Mouse (Mus musculus) embryonic facial prominence, embryonic 11.5 days (tissue): ENCODE measurements around the gene Mtor. TPM values are rescaled to one million over a fixed set of nuclear protein-coding genes. Genes with fewer than 3 reads are reported as not detected.

Source experiments
- ATAC-seq: fragments of 200-750 bp; cut with Nextera tagmentation; replicated peaks from 2 replicates; pipeline ENCODE4 v1.8.0; 2017; ENCODE audit warnings: low read depth; ENCODE audit not compliant: insufficient number of reproducible peaks, low FRiP score, low TSS enrichment
- DNase-seq: peaks from one replicate; pipeline ENCODE4 v3.0.0-alpha.2; 2015; ENCODE audit warnings: low spot score
- H3K27ac ChIP-seq: fragments of 300-500 bp; sonication (generic); replicated peaks from 2 replicates; pipeline ENCODE4 v1.5.1; 2014; ENCODE audit warnings: mild to moderate bottlenecking, low read depth, low read length, control low read depth
- H3K27me3 ChIP-seq: fragments of 300-500 bp; sonication (generic); 2 replicates; pipeline ENCODE4 v1.6.1; 2014; ENCODE audit warnings: mild to moderate bottlenecking, low read length, moderate library complexity, mixed read lengths; ENCODE audit not compliant: control insufficient read depth, insufficient read depth
- H3K36me3 ChIP-seq: fragments of 300-500 bp; sonication (generic); replicated peaks from 2 replicates; pipeline ENCODE4 v1.6.1; 2014; ENCODE audit warnings: low read depth, mild to moderate bottlenecking, low read length, moderate library complexity, mixed read lengths; ENCODE audit not compliant: control insufficient read depth, insufficient read depth
- H3K4me1 ChIP-seq: fragments of 300-500 bp; sonication (generic); 2 replicates; pipeline ENCODE4 v1.6.1; 2014; ENCODE audit warnings: low read length, mixed read lengths; ENCODE audit not compliant: control insufficient read depth, insufficient read depth
- H3K4me2 ChIP-seq: fragments of 300-500 bp; sonication (generic); 2 replicates; pipeline ENCODE4 v1.6.1; 2014; ENCODE audit warnings: low read depth, mild to moderate bottlenecking, control low read depth, low read length, moderate library complexity
- H3K4me3 ChIP-seq: fragments of 300-500 bp; sonication (generic); 2 replicates; pipeline ENCODE4 v1.5.1; 2014; ENCODE audit warnings: low read depth, low read length, control low read depth
- H3K9ac ChIP-seq: fragments of 300-500 bp; sonication (generic); replicated peaks from 2 replicates; pipeline ENCODE4 v1.6.1; 2014; ENCODE audit warnings: mild to moderate bottlenecking, control low read depth, low read length
- H3K9me3 ChIP-seq: fragments of 300-500 bp; sonication (generic); replicated peaks from 2 replicates; pipeline ENCODE4 v1.6.1; 2016; ENCODE audit warnings: mild to moderate bottlenecking, low read length, inconsistent platforms, mixed read lengths; ENCODE audit not compliant: control insufficient read depth
- WGBS: fragments of 180-500 bp; shearing (Covaris S2); extraction: QIAGEN DNeasy Blood & Tissue Kit; methylation state at CpG from one replicate; pipeline ENCODE4 v1.1.7; 2014; 5-methylcytosine and 5-hydroxymethylcytosine counted together
- polyA plus RNA-seq: library from polyadenylated mRNA; unstranded; fragments of >200 nt; fragmentation: Nextera tagmentation; extraction: Ambion mirVana; gene quantifications from 2 replicates; pipeline ENCODE4 v1.2.1, GENCODE M21; 2014

Gene Mtor
- polyA plus RNA-seq, 1 experiment from 2014 or later, result 22.5 TPM

- WGBS, result 89% methylated on average over 12 of the region's 12 CpGs
- no peak overlapping the region for H3K4me2 ChIP-seq
- ATAC-seq (no peak), DNase-seq (no peak)
- H3K27ac ChIP-seq, result no peak overlapping the region
- no peaks in the 10 kb centered on the region for H3K9me3 ChIP-seq
- no peak overlapping the region for H3K4me3 ChIP-seq
- H3K9ac ChIP-seq, result no peak overlapping the region
- H3K36me3 ChIP-seq, result peaks cover 10% of the 10 kb centered on the region
- no peaks in the 10 kb centered on the region for H3K4me1 ChIP-seq
- H3K27me3 ChIP-seq, result no peaks in the 10 kb centered on the region
Observed at GRCm38 (mm10) chr4:148533613-148534328, 85.4 kb downstream of the Mtor start.

GRCm38 (mm10) chr4:148535876-148536275, 87.5 kb downstream of the Mtor start:
- WGBS, result 90% methylated on average over 3 of the region's 3 CpGs
- Histone ChIP-seq H3K4me1 (no peaks in the 10 kb centered on the region), H3K36me3 (peaks cover 12% of the 10 kb centered on the region), H3K9me3 (no peaks in the 10 kb centered on the region), H3K27me3 (no peaks in the 10 kb centered on the region), H3K9ac (no peak overlapping the region), H3K27ac (no peak overlapping the region), H3K4me3 (no peak overlapping the region), H3K4me2 (no peak overlapping the region)
- ATAC-seq, result no peak
- DNase-seq, result no peak

GRCm38 (mm10) chr4:148549106-148549505, 100.7 kb downstream of the Mtor start:
- Histone ChIP-seq H3K9ac (no peak overlapping the region), H3K4me1 (no peaks in the 10 kb centered on the region), H3K36me3 (peaks cover 20% of the 10 kb centered on the region), H3K4me2 (no peak overlapping the region), H3K27me3 (no peaks in the 10 kb centered on the region), H3K27ac (no peak overlapping the region), H3K4me3 (no peak overlapping the region), H3K9me3 (no peaks in the 10 kb centered on the region)
- 86% methylated on average over 4 of the region's 4 CpGs for whole genome bisulfite sequencing
- ATAC-seq (no peak), DNase-seq (no peak)

- peak overlapping the region; percentile 90 for H3K4me3 ChIP-seq
- H3K36me3 ChIP-seq, result peaks cover 9% of the 10 kb centered on the region
- ATAC-seq (peak; percentile 50; the same call in 1 of the 2 replicates), DNase-seq (no peak)
- peak overlapping the region; percentile 93 for H3K27ac ChIP-seq
- WGBS, result 34% methylated on average over 6 of the region's 6 CpGs
- H3K4me1 ChIP-seq, result no peaks in the 10 kb centered on the region
- H3K9me3 ChIP-seq, result no peaks in the 10 kb centered on the region
- no peaks in the 10 kb centered on the region for H3K27me3 ChIP-seq
- peak overlapping the region; percentile 99 for H3K9ac ChIP-seq
- peak overlapping the region; percentile 78 for H3K4me2 ChIP-seq
Observed at GRCm38 (mm10) chr4:148557766-148558165, 109.4 kb downstream of the Mtor start.

GRCm38 (mm10) chr4:148558297-148559000, 110.0 kb downstream of the Mtor start, which contains the start of gene Exosc10:
Gene Exosc10, plus strand, starts transcription at chr4:148558429.
- H3K36me3 ChIP-seq, result peaks cover 14% of the 10 kb centered on the region

GRCm38 (mm10) chr4:148562676-148563075, 114.3 kb downstream of the Mtor start:
- WGBS, result 94% methylated on average over 17 of the region's 17 CpGs
- DNase-seq (no peak), ATAC-seq (no peak)
- Histone ChIP-seq H3K36me3 (peaks cover 41% of the 10 kb centered on the region), H3K4me2 (no peak overlapping the region), H3K4me3 (no peak overlapping the region), H3K27ac (no peak overlapping the region), H3K27me3 (no peaks in the 10 kb centered on the region), H3K9me3 (no peaks in the 10 kb centered on the region), H3K4me1 (no peaks in the 10 kb centered on the region), H3K9ac (no peak overlapping the region)

More at GRCm38 (mm10) chr4:148558297-148559000, 110.0 kb downstream of the Mtor start, which contains the start of gene Exosc10:
- Histone ChIP-seq H3K4me3 (peak within 1 kb of the TSS; percentile 90), H3K27me3 (no peaks in the 10 kb centered on the region), H3K4me2 (peak within 1 kb of the TSS; percentile 78), H3K9ac (peak within 1 kb of the TSS; percentile 99), H3K27ac (peak within 1 kb of the TSS; percentile 93), H3K9me3 (no peaks in the 10 kb centered on the region), H3K4me1 (no peaks in the 10 kb centered on the region)
- DNase-seq (peak; percentile 92), ATAC-seq (peak; percentile 86)
- under 1% methylated on average over 63 of the region's 63 CpGs for WGBS

- Histone ChIP-seq H3K4me1 (no peaks in the 10 kb centered on the region), H3K36me3 (peaks cover 44% of the 10 kb centered on the region), H3K27ac (no peak overlapping the region), H3K4me3 (no peak overlapping the region), H3K9me3 (no peaks in the 10 kb centered on the region), H3K9ac (no peak overlapping the region), H3K27me3 (no peaks in the 10 kb centered on the region), H3K4me2 (no peak overlapping the region)
- WGBS, result 91% methylated on average over 12 of the region's 12 CpGs
- DNase-seq (no peak), ATAC-seq (no peak)
Observed at GRCm38 (mm10) chr4:148563595-148563994, 115.2 kb downstream of the Mtor start.

- Histone ChIP-seq H3K36me3 (peaks cover 51% of the 10 kb centered on the region), H3K4me2 (no peak overlapping the region), H3K9ac (no peak overlapping the region), H3K27ac (no peak overlapping the region), H3K4me1 (no peaks in the 10 kb centered on the region), H3K9me3 (no peaks in the 10 kb centered on the region), H3K4me3 (no peak overlapping the region), H3K27me3 (no peaks in the 10 kb centered on the region)
- WGBS, result 90% methylated on average over 10 of the region's 10 CpGs
- no peak for ATAC-seq
- DNase-seq, result no peak
Observed at GRCm38 (mm10) chr4:148570138-148570537, 121.7 kb downstream of the Mtor start.
